Mouse (Mus musculus): ENCODE data around the gene Hils1. TPM values are rescaled to one million over a fixed set of nuclear protein-coding genes. Genes with fewer than 3 reads are reported as not detected.

Hils1 gene
- polyA plus RNA-seq, 1 experiment from 2014 or later, result not detected

DNA sequence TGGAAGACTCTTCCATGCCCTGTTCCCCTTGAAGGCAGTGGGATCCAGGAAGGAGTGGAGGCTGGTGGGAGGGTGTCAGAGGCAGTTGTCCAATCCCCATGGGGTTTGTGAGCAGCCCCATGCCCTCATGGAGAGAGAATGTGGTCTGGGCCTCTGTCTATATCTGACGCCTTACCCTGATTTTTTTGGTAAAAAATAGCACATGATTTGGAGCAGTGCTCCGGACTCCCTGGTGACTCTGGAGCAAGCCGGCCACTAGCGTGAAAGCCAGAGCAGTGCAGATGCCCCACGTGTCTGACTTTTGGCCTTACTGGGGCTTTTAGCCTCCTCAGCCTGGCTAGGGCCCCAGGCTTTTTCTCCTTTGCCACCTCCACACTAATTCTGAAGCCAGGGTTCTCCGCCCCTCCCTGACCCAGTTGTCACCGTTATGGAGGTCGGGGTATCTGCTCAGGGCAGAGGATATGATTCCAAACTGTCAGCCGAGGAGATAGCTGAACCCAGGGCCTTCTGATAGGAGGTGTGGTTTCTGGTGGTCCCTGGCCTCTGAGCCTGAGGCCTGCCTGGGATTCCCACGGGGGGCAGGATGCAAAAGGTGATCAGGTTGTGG, 26.9 kb downstream of the Hils1 start:
- H3K9ac ChIP-seq (ENCODE audit: low read length), result peak overlapping the region; percentile 97
- WGBS, result 63% methylated on average over 10 of the region's 10 CpGs
- peaks cover 16% of the 10 kb centered on the region; the same call in 1 of the 2 replicates for H3K36me3 ChIP-seq (ENCODE audit: control insufficient read depth, insufficient read depth, low read length)
- H3K4me3 ChIP-seq (ENCODE audit: low read depth, low read length), result peak overlapping the region; percentile 89
- H3K27ac ChIP-seq (ENCODE audit: low read depth, low read length), result no peak overlapping the region
- no peaks in the 10 kb centered on the region for H3K9me3 ChIP-seq (ENCODE audit: control insufficient read depth, low read length)
- H3K4me2 ChIP-seq, result peak overlapping the region; percentile 98
- H3K4me1 ChIP-seq (ENCODE audit: control insufficient read depth, insufficient read depth, low read length), result peaks cover 49% of the 10 kb centered on the region
- H3K27me3 ChIP-seq (ENCODE audit: control insufficient read depth, insufficient read depth, low read length), result no peaks in the 10 kb centered on the region
- no peak for ATAC-seq (ENCODE audit: low FRiP score)
- DNase-seq (ENCODE audit: low spot score, missing footprints), result peak; percentile 73

- H3K4me2 ChIP-seq, result peak overlapping the region; percentile 98
- no peaks in the 10 kb centered on the region for H3K9me3 ChIP-seq (ENCODE audit: control insufficient read depth, low read length)
- H3K27me3 ChIP-seq (ENCODE audit: control insufficient read depth, insufficient read depth, low read length), result no peaks in the 10 kb centered on the region
- no peak for ATAC-seq (ENCODE audit: low FRiP score)
- DNase-seq (ENCODE audit: low spot score, missing footprints), result peak; percentile 81
- 86% methylated on average over 11 of the region's 11 CpGs for WGBS
- peaks cover 44% of the 10 kb centered on the region for H3K4me1 ChIP-seq (ENCODE audit: control insufficient read depth, insufficient read depth, low read length)
- H3K4me3 ChIP-seq (ENCODE audit: low read depth, low read length), result no peak overlapping the region
- H3K36me3 ChIP-seq (ENCODE audit: control insufficient read depth, insufficient read depth, low read length), result peaks cover 18% of the 10 kb centered on the region
- peak overlapping the region; percentile 97; the same call in 1 of the 2 replicates for H3K9ac ChIP-seq (ENCODE audit: low read length)
- H3K27ac ChIP-seq (ENCODE audit: low read depth, low read length), result no peak overlapping the region
Observed at GRCm38 (mm10) chr11:94994947-94995772, 27.8 kb downstream of the Hils1 start.

- H3K4me2 ChIP-seq, result 0 out of 2 replicates have a peak overlapping the region, but pooled peaks have one; percentile 98
- H3K27ac ChIP-seq (ENCODE audit: low read depth, low read length), result no peak overlapping the region
- DNase-seq (ENCODE audit: low spot score, missing footprints) (no peak), ATAC-seq (ENCODE audit: low FRiP score) (no peak)
- peaks cover 21% of the 10 kb centered on the region for H3K36me3 ChIP-seq (ENCODE audit: control insufficient read depth, insufficient read depth, low read length)
- H3K4me3 ChIP-seq (ENCODE audit: low read depth, low read length), result no peak overlapping the region
- H3K9ac ChIP-seq (ENCODE audit: low read length), result no peak overlapping the region
- H3K27me3 ChIP-seq (ENCODE audit: control insufficient read depth, insufficient read depth, low read length), result no peaks in the 10 kb centered on the region
- 89% methylated on average over 8 of the region's 8 CpGs for WGBS
- H3K4me1 ChIP-seq (ENCODE audit: control insufficient read depth, insufficient read depth, low read length), result peaks cover 48% of the 10 kb centered on the region
- no peaks in the 10 kb centered on the region for H3K9me3 ChIP-seq (ENCODE audit: control insufficient read depth, low read length)
Observed at GRCm38 (mm10) chr11:94996101-94996500, 28.7 kb downstream of the Hils1 start.

- Histone ChIP-seq H3K9ac (ENCODE audit: low read length) (no peak overlapping the region), H3K4me2 (no peak overlapping the region), H3K36me3 (ENCODE audit: control insufficient read depth, insufficient read depth, low read length) (peaks cover 23% of the 10 kb centered on the region), H3K4me3 (ENCODE audit: low read depth, low read length) (no peak overlapping the region), H3K4me1 (ENCODE audit: control insufficient read depth, insufficient read depth, low read length) (peaks cover 48% of the 10 kb centered on the region), H3K27me3 (ENCODE audit: control insufficient read depth, insufficient read depth, low read length) (no peaks in the 10 kb centered on the region), H3K9me3 (ENCODE audit: control insufficient read depth, low read length) (no peaks in the 10 kb centered on the region), H3K27ac (ENCODE audit: low read depth, low read length) (no peak overlapping the region)
- 92% methylated on average over 6 of the region's 6 CpGs for WGBS
- ATAC-seq (ENCODE audit: low FRiP score) (no peak), DNase-seq (ENCODE audit: low spot score, missing footprints) (peak; percentile 74)
Observed at GRCm38 (mm10) chr11:94996984-94997383, 29.6 kb downstream of the Hils1 start.

DNA sequence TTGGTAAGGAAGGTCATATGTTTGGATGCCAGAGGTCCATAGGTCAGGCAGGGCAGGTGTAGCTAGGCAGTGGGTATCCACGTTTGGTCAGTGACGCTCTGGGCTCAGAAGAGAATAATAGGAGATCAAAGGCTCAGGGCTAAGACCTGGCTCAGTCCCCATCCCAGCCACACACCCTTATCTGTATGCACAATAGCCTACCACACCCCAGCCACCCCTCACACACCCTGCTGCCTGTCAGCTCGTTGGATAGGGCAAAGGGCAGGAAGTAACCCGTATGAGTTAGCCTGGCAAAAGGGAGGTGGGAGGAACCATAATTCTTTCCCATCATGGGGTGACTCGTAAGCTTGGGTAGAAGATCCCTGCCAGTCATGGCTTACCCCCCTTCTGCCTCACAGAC, 30.2 kb downstream of the Hils1 start:
- H3K4me1 ChIP-seq (ENCODE audit: control insufficient read depth, insufficient read depth, low read length), result peaks cover 42% of the 10 kb centered on the region
- WGBS, result 71% methylated on average over 5 of the region's 5 CpGs

GRCm38 (mm10) chr11:94998041-94998531, 30.7 kb downstream of the Hils1 start:
- ATAC-seq (ENCODE audit: low FRiP score) (no peak), DNase-seq (ENCODE audit: low spot score, missing footprints) (no peak)
- Histone ChIP-seq H3K9ac (ENCODE audit: low read length) (no peak overlapping the region), H3K27me3 (ENCODE audit: control insufficient read depth, insufficient read depth, low read length) (no peaks in the 10 kb centered on the region), H3K4me3 (ENCODE audit: low read depth, low read length) (no peak overlapping the region), H3K27ac (ENCODE audit: low read depth, low read length) (no peak overlapping the region), H3K9me3 (ENCODE audit: control insufficient read depth, low read length) (no peaks in the 10 kb centered on the region), H3K4me1 (ENCODE audit: control insufficient read depth, insufficient read depth, low read length) (peaks cover 38% of the 10 kb centered on the region), H3K4me2 (no peak overlapping the region), H3K36me3 (ENCODE audit: control insufficient read depth, insufficient read depth, low read length) (peaks cover 31% of the 10 kb centered on the region)
- 89% methylated on average over 16 of the region's 16 CpGs for WGBS

More for the DNA sequence above, 30.2 kb downstream of the Hils1 start:
- peaks cover 29% of the 10 kb centered on the region for H3K36me3 ChIP-seq (ENCODE audit: control insufficient read depth, insufficient read depth, low read length)
- no peak overlapping the region for H3K27ac ChIP-seq (ENCODE audit: low read depth, low read length)
- no peak overlapping the region for H3K9ac ChIP-seq (ENCODE audit: low read length)
- DNase-seq (ENCODE audit: low spot score, missing footprints) (peak; percentile 60), ATAC-seq (ENCODE audit: low FRiP score) (no peak)
- no peak overlapping the region for H3K4me3 ChIP-seq (ENCODE audit: low read depth, low read length)
- H3K27me3 ChIP-seq (ENCODE audit: control insufficient read depth, insufficient read depth, low read length), result no peaks in the 10 kb centered on the region
- H3K4me2 ChIP-seq, result no peak overlapping the region
- no peaks in the 10 kb centered on the region for H3K9me3 ChIP-seq (ENCODE audit: control insufficient read depth, low read length)

- H3K27ac ChIP-seq (ENCODE audit: low read depth, low read length), result peak overlapping the region; percentile 50
- no peak overlapping the region for H3K4me2 ChIP-seq
- H3K9ac ChIP-seq (ENCODE audit: low read length), result no peak overlapping the region
- no peaks in the 10 kb centered on the region for H3K9me3 ChIP-seq (ENCODE audit: control insufficient read depth, low read length)
- 82% methylated on average over 8 of the region's 8 CpGs for WGBS
- H3K36me3 ChIP-seq (ENCODE audit: control insufficient read depth, insufficient read depth, low read length), result peaks cover 36% of the 10 kb centered on the region
- ATAC-seq (ENCODE audit: low FRiP score) (no peak), DNase-seq (ENCODE audit: low spot score, missing footprints) (peak; percentile 82)
- H3K4me1 ChIP-seq (ENCODE audit: control insufficient read depth, insufficient read depth, low read length), result peaks cover 17% of the 10 kb centered on the region
- H3K27me3 ChIP-seq (ENCODE audit: control insufficient read depth, insufficient read depth, low read length), result no peaks in the 10 kb centered on the region
- H3K4me3 ChIP-seq (ENCODE audit: low read depth, low read length), result no peak overlapping the region
Observed at GRCm38 (mm10) chr11:95000128-95000527, 32.7 kb downstream of the Hils1 start.

GRCm38 (mm10) chr11:95000548-95000947, 33.2 kb downstream of the Hils1 start:
- DNase-seq (ENCODE audit: low spot score, missing footprints), result no peak
- Histone ChIP-seq H3K9me3 (ENCODE audit: control insufficient read depth, low read length) (no peaks in the 10 kb centered on the region), H3K27ac (ENCODE audit: low read depth, low read length) (peak overlapping the region; percentile 50), H3K36me3 (ENCODE audit: control insufficient read depth, insufficient read depth, low read length) (peaks cover 37% of the 10 kb centered on the region), H3K4me2 (no peak overlapping the region), H3K4me3 (ENCODE audit: low read depth, low read length) (no peak overlapping the region), H3K9ac (ENCODE audit: low read length) (no peak overlapping the region), H3K27me3 (ENCODE audit: control insufficient read depth, insufficient read depth, low read length) (no peaks in the 10 kb centered on the region), H3K4me1 (ENCODE audit: control insufficient read depth, insufficient read depth, low read length) (peaks cover 13% of the 10 kb centered on the region)
- 56% methylated on average over 4 of the region's 4 CpGs for WGBS
- ATAC-seq (ENCODE audit: low FRiP score), result no peak

DNA sequence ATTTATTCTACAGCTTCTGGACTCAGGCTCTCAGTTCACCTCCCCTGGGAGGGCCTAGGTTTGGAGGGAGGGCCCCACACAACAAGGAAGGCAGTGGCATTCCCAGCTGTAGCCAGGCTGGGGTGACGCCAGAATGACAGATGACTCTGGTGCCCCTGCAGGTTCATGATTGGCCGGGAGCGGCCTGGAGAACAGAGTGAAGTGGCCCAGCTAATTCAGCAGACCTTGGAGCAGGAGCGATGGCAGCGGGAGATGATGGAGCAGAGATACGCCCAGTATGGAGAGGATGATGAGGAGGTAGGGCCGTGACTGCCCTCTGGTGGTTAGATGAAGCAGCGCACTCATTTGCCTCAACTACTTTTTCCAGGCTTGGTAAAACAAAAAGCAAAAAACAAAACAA, 33.7 kb downstream of the Hils1 start:
- H3K27ac ChIP-seq (ENCODE audit: low read depth, low read length), result peak overlapping the region; percentile 50; the same call in 1 of the 2 replicates

More for the DNA sequence above, 33.7 kb downstream of the Hils1 start:
- Histone ChIP-seq H3K4me1 (ENCODE audit: control insufficient read depth, insufficient read depth, low read length) (peaks cover 11% of the 10 kb centered on the region), H3K27me3 (ENCODE audit: control insufficient read depth, insufficient read depth, low read length) (no peaks in the 10 kb centered on the region), H3K9me3 (ENCODE audit: control insufficient read depth, low read length) (no peaks in the 10 kb centered on the region), H3K4me3 (ENCODE audit: low read depth, low read length) (no peak overlapping the region), H3K9ac (ENCODE audit: low read length) (no peak overlapping the region), H3K4me2 (no peak overlapping the region), H3K36me3 (ENCODE audit: control insufficient read depth, insufficient read depth, low read length) (peaks cover 37% of the 10 kb centered on the region)
- ATAC-seq (ENCODE audit: low FRiP score) (peak; percentile 70), DNase-seq (ENCODE audit: low spot score, missing footprints) (peak; percentile 92)
- 3% methylated on average over 8 of the region's 8 CpGs for WGBS
